Mouse (Mus musculus): ENCODE measurements around the gene Mosmo.
"Not testable (repeated sequence)": the region's sequence is repeated elsewhere in the genome, so short reads cannot be mapped to it uniquely, and the experiment has no call there.

Gene Mosmo

GRCm38 (mm10) chr7:120703888-120704287 lies 26.5 kb downstream of the Mosmo start:
- no peak for DNase-seq (ENCODE audit: low spot score)

- no peak for DNase-seq (ENCODE audit: low spot score)
Measured at GRCm38 (mm10) chr7:120712071-120712470, 34.7 kb downstream of the Mosmo start.

- DNase-seq (ENCODE audit: low spot score), result no peak
Measured at GRCm38 (mm10) chr7:120713225-120713624, 35.8 kb downstream of the Mosmo start.

GRCm38 (mm10) chr7:120713951-120714350 lies 36.5 kb downstream of the Mosmo start:
- DNase-seq (ENCODE audit: low spot score), result not testable (repeated sequence)

- DNase-seq (ENCODE audit: low spot score), result no peak
Measured at GRCm38 (mm10) chr7:120717261-120717660, 39.8 kb downstream of the Mosmo start.

GRCm38 (mm10) chr7:120721051-120721450 lies 43.6 kb downstream of the Mosmo start:
- no peak for DNase-seq (ENCODE audit: low spot score)

GRCm38 (mm10) chr7:120721456-120721855 lies 44.0 kb downstream of the Mosmo start:
- no peak for DNase-seq (ENCODE audit: low spot score)

GRCm38 (mm10) chr7:120722063-120722462 lies 44.6 kb downstream of the Mosmo start:
- no peak for DNase-seq (ENCODE audit: low spot score)

GRCm38 (mm10) chr7:120722839-120723278 lies 45.4 kb downstream of the Mosmo start:
- DNase-seq (ENCODE audit: low spot score), result no peak

- DNase-seq (ENCODE audit: low spot score), result no peak
Measured at GRCm38 (mm10) chr7:120727581-120727980, 50.2 kb downstream of the Mosmo start.

- no peak for DNase-seq (ENCODE audit: low spot score)
Measured at GRCm38 (mm10) chr7:120729635-120730034, 52.2 kb downstream of the Mosmo start.

- peak; percentile 18 for DNase-seq (ENCODE audit: low spot score)
Measured at GRCm38 (mm10) chr7:120732906-120733305, 55.5 kb downstream of the Mosmo start.

- no peak for DNase-seq (ENCODE audit: low spot score)
Measured at GRCm38 (mm10) chr7:120739018-120739417, 61.6 kb downstream of the Mosmo start, which contains the start of gene Vwa3a. Gene Vwa3a, plus strand, starts transcription at chr7:120739318.

GRCm38 (mm10) chr7:120739558-120740101 lies 62.2 kb downstream of the Mosmo start:
- DNase-seq (ENCODE audit: low spot score), result no peak

GRCm38 (mm10) chr7:120743366-120744351 lies 66.2 kb downstream of the Mosmo start:
- DNase-seq (ENCODE audit: low spot score), result no peak

- DNase-seq (ENCODE audit: low spot score), result no peak
Measured at GRCm38 (mm10) chr7:120744606-120745005, 67.2 kb downstream of the Mosmo start.

- DNase-seq (ENCODE audit: low spot score), result no peak
Measured at GRCm38 (mm10) chr7:120746029-120746428, 68.6 kb downstream of the Mosmo start.

- DNase-seq (ENCODE audit: low spot score), result no peak
Measured at GRCm38 (mm10) chr7:120746821-120747220, 69.4 kb downstream of the Mosmo start.

- no peak for DNase-seq (ENCODE audit: low spot score)
Measured at GRCm38 (mm10) chr7:120748478-120748877, 71.1 kb downstream of the Mosmo start.

GRCm38 (mm10) chr7:120751330-120751729 lies 73.9 kb downstream of the Mosmo start:
- no peak for DNase-seq (ENCODE audit: low spot score)

GRCm38 (mm10) chr7:120751906-120752305 lies 74.5 kb downstream of the Mosmo start:
- no peak for DNase-seq (ENCODE audit: low spot score)

GRCm38 (mm10) chr7:120754671-120755070 lies 77.3 kb downstream of the Mosmo start:
- DNase-seq (ENCODE audit: low spot score), result peak; percentile 92

- no peak for DNase-seq (ENCODE audit: low spot score)
Measured at GRCm38 (mm10) chr7:120767369-120767768, 90.0 kb downstream of the Mosmo start.
